8 mouse cellular contexts compared by ENCODE assay signal in the genomic region with DNA sequence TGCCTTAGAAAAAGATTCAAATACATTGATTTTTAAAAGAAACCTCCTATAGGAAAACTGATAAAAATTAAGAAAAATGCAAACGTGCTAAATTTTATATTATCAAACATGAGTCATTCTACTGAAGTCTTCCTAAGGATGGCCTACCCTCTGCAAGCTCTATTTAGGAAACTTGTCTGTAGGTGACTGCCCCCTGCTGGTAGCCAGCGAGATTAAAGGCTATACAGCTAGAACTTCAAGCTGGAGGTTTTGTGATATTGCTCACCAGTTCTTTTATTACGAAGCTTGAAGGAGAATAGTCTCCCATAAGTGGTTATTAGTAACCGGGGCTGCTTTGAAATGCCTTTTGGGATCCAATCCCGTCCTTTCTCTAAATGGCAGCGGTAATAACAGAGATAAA.
DNase-seq lines count a peak whose midpoint lies in the region; ATAC-seq and TF ChIP-seq lines count a peak whose summit lies in the region.

No protein-coding gene starts in this region.

- TF ChIP-seq EP300 in heart, adult 2 months (IDR thresholded peaks at IDR 0.05; ENCODE audit: insufficient read depth, low read depth, low read length), result no peak

- no peak overlapping the region for H3K4me3 ChIP-seq in heart, adult 2 months
- H3K4me3 ChIP-seq in heart, embryonic 10.5 days, result no peak overlapping the region

- H3K27ac ChIP-seq in heart, adult 2 months, result no peak overlapping the region
- no peak overlapping the region for H3K27ac ChIP-seq in heart, embryonic 10.5 days

- intact Hi-C loops in heart, adult 2 months (cut with DNase I), result no loop called here

- no peak for ATAC-seq in monocyte, adult 5-6 weeks (replicated peaks; ENCODE audit: insufficient number of reproducible peaks, low FRiP score, low TSS enrichment, poor library complexity, severe bottlenecking)

- TF ChIP-seq CTCF in heart, adult 2 months (IDR thresholded peaks at IDR 0.05), result peak; percentile 83

- H3K27me3 ChIP-seq in heart, adult 2 months (ENCODE audit: control insufficient read depth, insufficient read depth, low read length), result no peaks in the 10 kb centered on the region
- H3K27me3 ChIP-seq in heart, embryonic 10.5 days (ENCODE audit: insufficient read depth, poor library complexity, severe bottlenecking), result no peaks in the 10 kb centered on the region

- H3K9me3 ChIP-seq in heart, embryonic 10.5 days, result no peaks in the 10 kb centered on the region

- no peaks in the 10 kb centered on the region for H3K79me2 ChIP-seq in heart, adult 2 months (replicated peaks; ENCODE audit: control insufficient read depth, insufficient read depth, low read length)

- no peak for TF ChIP-seq POLR2A in heart, adult 2 months (IDR thresholded peaks at IDR 0.05; ENCODE audit: insufficient read depth, low read depth, low read length)

- DNase-seq in heart, adult 2 months, result peak; percentile 17 to 47
- no peak for DNase-seq in heart, embryonic 10.5 days (ENCODE audit: low spot score)
- DNase-seq in A20 (ENCODE audit: low read depth, low spot score) (peak; percentile 75), adipocyte (ENCODE audit: low spot score) (peak; percentile 73)
- peak; percentile 71 for DNase-seq in embryo, embryonic 10.5 days (ENCODE audit: low spot score)
- peak; percentile 74 for DNase-seq in layer of hippocampus, adult 11-12 months (ENCODE audit: low spot score)
- peak; percentile 25 to 50 for DNase-seq in natural killer cell, adult 2 months (ENCODE audit: low spot score in 2 of 2)

- no peak overlapping the region for H3K9ac ChIP-seq in heart, adult 2 months (ENCODE audit: low read depth, low read length)

- H3K4me1 ChIP-seq in heart, adult 2 months (ENCODE audit: control insufficient read depth, insufficient read depth, low read length), result no peaks in the 10 kb centered on the region
- H3K4me1 ChIP-seq in heart, embryonic 10.5 days, result peaks cover 22% of the 10 kb centered on the region

- H3K36me3 ChIP-seq in heart, adult 2 months (ENCODE audit: control insufficient read depth, insufficient read depth, low read length), result no peaks in the 10 kb centered on the region
- H3K36me3 ChIP-seq in heart, embryonic 10.5 days, result peaks cover 16% of the 10 kb centered on the region

- WGBS in heart, adult 2 months, result 64% methylated on average over 6 of the region's 6 CpGs
- WGBS in heart, embryonic 10.5 days, result 64% methylated on average over 6 of the region's 6 CpGs
